Mouse (Mus musculus): ENCODE measurements at regions not wholly inside any gene's neighbourhood (a gene's known extent, or its start where the extent isn't known, plus 50 kb on each side); places are given as distances from the start of the nearest gene placed in this dataset.
A peak's percentile ranks its signal among the peaks of the same experiment; 100 is the strongest.

- TF ChIP-seq CTCF (IDR thresholded peaks at IDR 0.05) = no peak
- TF ChIP-seq EP300 (IDR thresholded peaks at IDR 0.05) = peak; percentile 71
These were observed 148.5 kb upstream of the Gria1 start for GRCm38 (mm10) chr11:56862649-56863048.

All from lung, postnatal 0 days (tissue).